Mouse (Mus musculus) Muller cell, postnatal 12 days (primary cell): Measurements from ENCODE around the gene Pcnx4.

ENCODE experiments used
- DNase-seq: peaks from one replicate; pipeline ENCODE4 v3.0.0-alpha.2; 2015; ENCODE audit errors: inconsistent ontology term

Gene Pcnx4

GRCm38 (mm10) chr12:72536021-72536597 lies at the start of gene Pcnx4:
Gene Pcnx4 (plus strand): TSS chr12:72536383.
- DNase-seq = peak; percentile 99

GRCm38 (mm10) chr12:72487498-72487897 lies 48.7 kb upstream of the Pcnx4 start:
- DNase-seq = no peak

GRCm38 (mm10) chr12:72489995-72490394 lies 46.2 kb upstream of the Pcnx4 start:
- DNase-seq = peak; percentile 75

- DNase-seq = no peak
Measured at GRCm38 (mm10) chr12:72491063-72491719, 45.0 kb upstream of the Pcnx4 start.

GRCm38 (mm10) chr12:72496866-72497600 lies 39.1 kb upstream of the Pcnx4 start:
- DNase-seq = no peak

GRCm38 (mm10) chr12:72509606-72510005 lies 26.6 kb upstream of the Pcnx4 start:
- no peak for DNase-seq

- no peak for DNase-seq
Measured at GRCm38 (mm10) chr12:72515446-72515845, 20.7 kb upstream of the Pcnx4 start.

GRCm38 (mm10) chr12:72518114-72518728 lies 18.0 kb upstream of the Pcnx4 start:
- DNase-seq = no peak

GRCm38 (mm10) chr12:72519352-72519751 lies 16.8 kb upstream of the Pcnx4 start:
- no peak for DNase-seq

GRCm38 (mm10) chr12:72519855-72520254 lies 16.3 kb upstream of the Pcnx4 start:
- no peak for DNase-seq

- DNase-seq = peak; percentile 27
Measured at GRCm38 (mm10) chr12:72520645-72521044, 15.5 kb upstream of the Pcnx4 start.

- DNase-seq = no peak
Measured at GRCm38 (mm10) chr12:72525588-72525987, 10.6 kb upstream of the Pcnx4 start.

- DNase-seq = no peak
Measured at GRCm38 (mm10) chr12:72532303-72532702, 3.9 kb upstream of the Pcnx4 start.

- DNase-seq = no peak
Measured at GRCm38 (mm10) chr12:72533986-72534385, 2.2 kb upstream of the Pcnx4 start.

GRCm38 (mm10) chr12:72535599-72535998 lies 584 bp upstream of the Pcnx4 start:
- DNase-seq = no peak

GRCm38 (mm10) chr12:72538571-72538970 lies 2.4 kb downstream of the Pcnx4 start:
- no peak for DNase-seq

- DNase-seq = no peak
Measured at GRCm38 (mm10) chr12:72554347-72554746, 18.2 kb downstream of the Pcnx4 start.

- no peak for DNase-seq
Measured at GRCm38 (mm10) chr12:72564281-72564795, 28.2 kb downstream of the Pcnx4 start.

- DNase-seq = no peak
Measured at GRCm38 (mm10) chr12:72582021-72582420, 45.8 kb downstream of the Pcnx4 start.

- DNase-seq = no peak
Measured at GRCm38 (mm10) chr12:72583099-72583498, 46.9 kb downstream of the Pcnx4 start.

- DNase-seq = no peak
Measured at GRCm38 (mm10) chr12:72585339-72585738, 49.2 kb downstream of the Pcnx4 start.

GRCm38 (mm10) chr12:72592991-72593390 lies 56.8 kb downstream of the Pcnx4 start:
- DNase-seq = no peak
